In the genomic region with DNA sequence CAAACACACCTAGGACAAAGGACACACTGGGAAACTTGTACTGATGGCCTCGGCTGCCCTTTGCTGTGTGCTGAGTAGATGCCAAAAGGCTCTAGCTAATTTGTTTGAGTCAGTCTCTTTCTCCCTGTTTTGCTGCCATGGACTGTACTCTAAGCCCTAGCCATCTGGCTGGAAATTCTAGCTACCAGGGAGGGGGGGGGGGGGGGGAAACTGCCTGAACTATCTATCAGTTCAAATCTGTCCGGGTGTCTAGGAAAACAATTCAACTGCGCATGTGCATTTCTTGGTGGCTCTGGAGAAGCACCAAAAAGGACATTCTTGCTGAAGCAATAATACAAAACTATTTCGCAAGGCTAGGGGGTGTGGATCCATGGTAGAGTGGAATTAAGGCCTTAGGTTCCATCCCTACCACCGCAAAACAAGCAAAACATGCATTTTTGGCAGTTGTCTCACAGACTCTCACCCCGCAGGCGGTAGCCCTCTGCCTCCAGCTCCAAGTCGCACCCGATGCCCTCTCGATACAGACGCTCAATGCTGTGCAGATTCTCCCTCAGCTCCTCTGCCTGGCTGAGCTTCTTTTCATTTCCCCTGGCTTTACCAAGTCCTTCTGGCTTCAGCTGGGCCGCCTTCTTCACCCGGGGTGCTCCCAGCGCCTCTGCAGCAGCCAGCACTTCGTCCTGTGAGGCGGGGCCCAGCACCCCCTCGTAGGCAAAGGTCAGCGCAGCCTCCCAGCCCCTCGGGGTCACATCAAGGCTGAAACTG, we compare ENCODE assay signal across 8 mouse cellular contexts. TPM values are rescaled to one million over a fixed set of nuclear protein-coding genes. Genes with fewer than 3 reads are reported as not detected.
DNase-seq lines count a peak whose midpoint lies in the region; ATAC-seq and TF ChIP-seq lines count a peak whose summit lies in the region.

No protein-coding gene starts in this region.

- H3K9ac ChIP-seq in intestine, postnatal 0 days (ENCODE audit: low read depth, low read length): 0 out of 2 replicates have a peak overlapping the region, but pooled peaks have one; percentile 34
- peak overlapping the region; percentile 67 for H3K9ac ChIP-seq in stomach, embryonic 16.5 days (ENCODE audit: low read length)

- peak overlapping the region; percentile 76 for H3K4me2 ChIP-seq in intestine, postnatal 0 days (replicated peaks; ENCODE audit: low read depth)
- peak overlapping the region; percentile 80 for H3K4me2 ChIP-seq in stomach, embryonic 16.5 days (ENCODE audit: low read depth, low read length)

- H3K36me3 ChIP-seq in intestine, postnatal 0 days (ENCODE audit: control insufficient read depth, insufficient read depth): no peaks in the 10 kb centered on the region
- no peaks in the 10 kb centered on the region for H3K36me3 ChIP-seq in limb, embryonic 10.5 days
- H3K36me3 ChIP-seq in stomach, embryonic 16.5 days (ENCODE audit: control insufficient read depth, insufficient read depth, low read length): no peaks in the 10 kb centered on the region

- H3K9me3 ChIP-seq in intestine, postnatal 0 days (ENCODE audit: control insufficient read depth): no peaks in the 10 kb centered on the region
- no peaks in the 10 kb centered on the region for H3K9me3 ChIP-seq in limb, embryonic 10.5 days (replicated peaks)
- H3K9me3 ChIP-seq in stomach, embryonic 16.5 days (replicated peaks; ENCODE audit: control insufficient read depth, low read length): no peaks in the 10 kb centered on the region

- TF ChIP-seq CTCF in intestine, postnatal 0 days (IDR thresholded peaks at IDR 0.05; ENCODE audit: low read depth): no peak

- ATAC-seq in granulocyte monocyte progenitor cell, adult 5-6 weeks (replicated peaks; ENCODE audit: poor library complexity, severe bottlenecking): peak; percentile 57
- ATAC-seq in intestine, postnatal 0 days: peak; percentile 23; the same call in 1 of the 2 replicates
- peak; percentile 31 for ATAC-seq in stomach, embryonic 16.5 days (ENCODE audit: insufficient read depth, low FRiP score)
- no peak for ATAC-seq in CD4-positive, CD25-positive, alpha-beta regulatory T cell, adult 4 months

- no peaks in the 10 kb centered on the region for H3K27me3 ChIP-seq in intestine, postnatal 0 days (replicated peaks; ENCODE audit: control insufficient read depth, insufficient read depth, low read length)
- peaks cover 32% of the 10 kb centered on the region for H3K27me3 ChIP-seq in limb, embryonic 10.5 days (ENCODE audit: low read depth, poor library complexity, severe bottlenecking)
- 0 out of 2 replicates have a peak, but pooled peaks cover 5% of the 10 kb centered on the region for H3K27me3 ChIP-seq in stomach, embryonic 16.5 days (ENCODE audit: control insufficient read depth, insufficient read depth, low read length)

- no peak overlapping the region for H3K27ac ChIP-seq in intestine, postnatal 0 days (ENCODE audit: low read depth, low read length)
- H3K27ac ChIP-seq in limb, embryonic 10.5 days: peak overlapping the region; percentile 46; the same call in 1 of the 2 replicates
- no peak overlapping the region for H3K27ac ChIP-seq in stomach, embryonic 16.5 days (ENCODE audit: low read length)

- DNase-seq in adrenal gland, postnatal 14 days: peak; percentile 70
- DNase-seq in embryo, embryonic 10 days (ENCODE audit: low spot score): peak; percentile 18
- DNase-seq in limb, embryonic 10.5 days (ENCODE audit: low spot score): peak; percentile 37
- peak; percentile 41 for DNase-seq in mesoderm, embryonic 11.5 days (ENCODE audit: low read depth, low spot score)

- peak overlapping the region; percentile 35 for H3K4me3 ChIP-seq in intestine, postnatal 0 days (ENCODE audit: low read depth, low read length)
- peak overlapping the region; percentile 54 for H3K4me3 ChIP-seq in limb, embryonic 10.5 days
- peak overlapping the region; percentile 49 for H3K4me3 ChIP-seq in stomach, embryonic 16.5 days (replicated peaks; ENCODE audit: low read length)

- H3K4me1 ChIP-seq in intestine, postnatal 0 days (replicated peaks; ENCODE audit: control insufficient read depth, insufficient read depth, low read length): no peaks in the 10 kb centered on the region; the same call in 1 of the 2 replicates
- H3K4me1 ChIP-seq in limb, embryonic 10.5 days: peaks cover 13% of the 10 kb centered on the region
- peaks cover 7% of the 10 kb centered on the region; the same call in 1 of the 2 replicates for H3K4me1 ChIP-seq in stomach, embryonic 16.5 days (ENCODE audit: control insufficient read depth, insufficient read depth, low read length)

- 12% methylated on average over 19 of the region's 19 CpGs for WGBS in intestine, postnatal 0 days
- 21% methylated on average over 19 of the region's 19 CpGs for WGBS in limb, embryonic 10.5 days
- WGBS in stomach, embryonic 16.5 days: 10% methylated on average over 19 of the region's 19 CpGs

RNA-seq across cellular contexts. Expression of gene Klhl33, which starts 1.1 kb away (rescaled TPM):
- 1.1 and 1.5 TPM in 2 replicates for total RNA-seq in adrenal gland, postnatal 14 days (2021)
- 0.17 TPM in 1 of 2 replicates, not detected in the other for total RNA-seq in granulocyte monocyte progenitor cell, adult 5-6 weeks (2014; fragmentation: Nextera tagmentation)
- total RNA-seq in granulocyte monocyte progenitor cell, adult 5-6 weeks (2017): 0.10 and 0.73 TPM in 2 replicates
- 0.09 and 0.17 TPM in 2 replicates for polyA plus RNA-seq in intestine, postnatal 0 days (2015; fragmentation: Nextera tagmentation; extraction: Ambion mirVana)
- polyA plus RNA-seq in limb, embryonic 10.5 days (2016; fragmentation: Nextera tagmentation; extraction: Ambion mirVana): 0.06 and 0.10 TPM in 2 replicates
- 0.26 and 0.49 TPM in 2 replicates for polyA plus RNA-seq in stomach, embryonic 16.5 days (2015; fragmentation: Nextera tagmentation; extraction: Ambion mirVana)
- polyA plus RNA-seq in CD4-positive, CD25-positive, alpha-beta regulatory T cell, adult 4 months (2017; shearing (Covaris generic)): under 1 TPM in 1 of 2 experiments, not detected in 1; 0.15 TPM

RNA-seq across cellular contexts. Expression of gene Tep1, which starts 25.8 kb away (rescaled TPM):
- total RNA-seq in adrenal gland, postnatal 14 days (2021): 20.8 and 23.3 TPM in 2 replicates
- total RNA-seq in granulocyte monocyte progenitor cell, adult 5-6 weeks (2014; fragmentation: Nextera tagmentation): 41.8 and 54.2 TPM in 2 replicates
- total RNA-seq in granulocyte monocyte progenitor cell, adult 5-6 weeks (2017): 17.4 and 21.1 TPM in 2 replicates
- polyA plus RNA-seq in intestine, postnatal 0 days (2015; fragmentation: Nextera tagmentation; extraction: Ambion mirVana): 23.7 and 23.8 TPM in 2 replicates
- 3.8 and 5.7 TPM in 2 replicates for polyA plus RNA-seq in limb, embryonic 10.5 days (2016; fragmentation: Nextera tagmentation; extraction: Ambion mirVana)
- polyA plus RNA-seq in stomach, embryonic 16.5 days (2015; fragmentation: Nextera tagmentation; extraction: Ambion mirVana): 9.7 and 11.5 TPM in 2 replicates
- 10 to 100 TPM; 16.1 to 24.3 TPM for polyA plus RNA-seq in CD4-positive, CD25-positive, alpha-beta regulatory T cell, adult 4 months (2017; shearing (Covaris generic))

RNA-seq across cellular contexts. Expression of gene Osgep, which starts 28.5 kb away (rescaled TPM):
- 60.9 TPM in 2 replicates for total RNA-seq in adrenal gland, postnatal 14 days (2021)
- 77.5 and 111 TPM in 2 replicates for total RNA-seq in granulocyte monocyte progenitor cell, adult 5-6 weeks (2014; fragmentation: Nextera tagmentation)
- total RNA-seq in granulocyte monocyte progenitor cell, adult 5-6 weeks (2017): 110 and 118 TPM in 2 replicates
- polyA plus RNA-seq in intestine, postnatal 0 days (2015; fragmentation: Nextera tagmentation; extraction: Ambion mirVana): 56.8 and 57.8 TPM in 2 replicates
- polyA plus RNA-seq in limb, embryonic 10.5 days (2016; fragmentation: Nextera tagmentation; extraction: Ambion mirVana): 179 and 201 TPM in 2 replicates
- polyA plus RNA-seq in stomach, embryonic 16.5 days (2015; fragmentation: Nextera tagmentation; extraction: Ambion mirVana): 130 and 140 TPM in 2 replicates
- 100 to 1,000 TPM in 1 of 2 experiments, 10 to 100 TPM in 1; 85.3 to 100 TPM for polyA plus RNA-seq in CD4-positive, CD25-positive, alpha-beta regulatory T cell, adult 4 months (2017; shearing (Covaris generic))

RNA-seq across cellular contexts. Expression of gene Apex1, which starts 28.6 kb away (rescaled TPM):
- total RNA-seq in adrenal gland, postnatal 14 days (2021): 66.1 and 71.3 TPM in 2 replicates
- 214 and 260 TPM in 2 replicates for total RNA-seq in granulocyte monocyte progenitor cell, adult 5-6 weeks (2014; fragmentation: Nextera tagmentation)
- 202 and 229 TPM in 2 replicates for total RNA-seq in granulocyte monocyte progenitor cell, adult 5-6 weeks (2017)
- 71.0 and 74.1 TPM in 2 replicates for polyA plus RNA-seq in intestine, postnatal 0 days (2015; fragmentation: Nextera tagmentation; extraction: Ambion mirVana)
- 526 and 613 TPM in 2 replicates for polyA plus RNA-seq in limb, embryonic 10.5 days (2016; fragmentation: Nextera tagmentation; extraction: Ambion mirVana)
- 149 and 166 TPM in 2 replicates for polyA plus RNA-seq in stomach, embryonic 16.5 days (2015; fragmentation: Nextera tagmentation; extraction: Ambion mirVana)
- polyA plus RNA-seq in CD4-positive, CD25-positive, alpha-beta regulatory T cell, adult 4 months (2017; shearing (Covaris generic)): 100 to 1,000 TPM in 1 of 2 experiments, 10 to 100 TPM in 1; 74.0 to 103 TPM

RNA-seq across cellular contexts. Expression of gene Pip4p1, which starts 34.5 kb away (rescaled TPM):
- total RNA-seq in adrenal gland, postnatal 14 days (2021): 44.3 and 47.2 TPM in 2 replicates
- 48.4 and 72.7 TPM in 2 replicates for total RNA-seq in granulocyte monocyte progenitor cell, adult 5-6 weeks (2014; fragmentation: Nextera tagmentation)
- 20.9 and 25.0 TPM in 2 replicates for total RNA-seq in granulocyte monocyte progenitor cell, adult 5-6 weeks (2017)
- 51.2 and 51.4 TPM in 2 replicates for polyA plus RNA-seq in intestine, postnatal 0 days (2015; fragmentation: Nextera tagmentation; extraction: Ambion mirVana)
- polyA plus RNA-seq in limb, embryonic 10.5 days (2016; fragmentation: Nextera tagmentation; extraction: Ambion mirVana): 45.4 and 51.9 TPM in 2 replicates
- polyA plus RNA-seq in stomach, embryonic 16.5 days (2015; fragmentation: Nextera tagmentation; extraction: Ambion mirVana): 45.2 and 47.6 TPM in 2 replicates
- 1 to 10 TPM; 2.9 to 3.4 TPM for polyA plus RNA-seq in CD4-positive, CD25-positive, alpha-beta regulatory T cell, adult 4 months (2017; shearing (Covaris generic))

Comparison
In these comparisons a context has a peak if more than half of its experiments do, and no peak if none do; other contexts are left out.
1. DNase-seq: peak in every context shown above with its lines; median percentile 70 in adrenal gland, postnatal 14 days; 41 in mesoderm, embryonic 11.5 days; 37 in limb, embryonic 10.5 days; 18 in embryo, embryonic 10 days.